Mouse (Mus musculus) hindbrain, embryonic 10.5 days (tissue): ENCODE measurements around the gene Dip2b. TPM values are rescaled to one million over a fixed set of nuclear protein-coding genes. Genes with fewer than 3 reads are reported as not detected.

Source experiments
- DNase-seq: peaks from one replicate; pipeline ENCODE4 v3.0.0-alpha.2; 2017; ENCODE audit warnings: low spot score
- H3K27ac ChIP-seq: fragments of 300-500 bp; sonication (generic); 2 replicates; pipeline ENCODE4 v1.5.1; 2016; ENCODE audit warnings: mild to moderate bottlenecking, moderate library complexity
- H3K27me3 ChIP-seq: fragments of 300-500 bp; sonication (generic); 2 replicates; pipeline ENCODE4 v1.6.1; 2016; ENCODE audit warnings: mild to moderate bottlenecking; ENCODE audit not compliant: poor library complexity, insufficient read depth, severe bottlenecking
- H3K36me3 ChIP-seq: fragments of 300-500 bp; sonication (generic); 2 replicates; pipeline ENCODE4 v1.6.1; 2016; ENCODE audit warnings: mild to moderate bottlenecking, moderate library complexity
- H3K4me1 ChIP-seq: fragments of 300-500 bp; sonication (generic); replicated peaks from 2 replicates; pipeline ENCODE4 v1.6.1; 2016; ENCODE audit warnings: mild to moderate bottlenecking
- H3K4me3 ChIP-seq: fragments of 300-500 bp; sonication (generic); 2 replicates; pipeline ENCODE4 v1.5.1; 2016; ENCODE audit warnings: mild to moderate bottlenecking, moderate library complexity
- H3K9me3 ChIP-seq: fragments of 300-500 bp; sonication (generic); 2 replicates; pipeline ENCODE4 v1.6.1; 2016; ENCODE audit warnings: mild to moderate bottlenecking, moderate library complexity
- WGBS: fragments of 180-500 bp; shearing (Covaris S2); methylation state at CpG from one replicate; pipeline ENCODE4 v1.1.7; 2016; 5-methylcytosine and 5-hydroxymethylcytosine counted together
- polyA plus RNA-seq: library from polyadenylated mRNA; unstranded; fragments of >200 nt; fragmentation: Nextera tagmentation; extraction: Ambion mirVana; gene quantifications from 2 replicates; pipeline ENCODE4 v1.2.1, GENCODE M21; 2016

The Dip2b gene
- polyA plus RNA-seq, 1 experiment from 2014 or later, result 18.9 TPM

DNA sequence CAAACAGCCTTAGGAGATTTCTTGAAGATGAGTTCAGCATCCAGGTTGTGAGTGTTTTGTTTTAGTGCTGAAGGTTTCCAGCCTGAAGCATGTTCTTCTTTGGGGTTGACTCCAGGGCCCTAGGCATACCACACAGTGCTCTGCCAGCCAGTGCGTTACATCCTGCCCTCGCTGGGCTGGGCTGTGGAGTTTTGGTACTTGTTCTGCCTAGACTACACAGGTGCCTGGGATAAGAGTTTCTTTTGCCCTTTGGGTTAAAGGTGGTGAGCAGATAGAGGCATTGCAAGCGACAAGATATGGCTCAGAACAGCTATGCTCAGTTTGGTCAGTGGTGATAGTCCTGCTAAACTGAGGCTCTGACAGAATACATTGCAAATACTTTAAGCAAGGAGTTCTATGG, 19.7 kb downstream of the Dip2b start:
- no peak overlapping the region for H3K27ac ChIP-seq
- H3K4me3 ChIP-seq, result no peak overlapping the region
- H3K4me1 ChIP-seq, result peaks cover 26% of the 10 kb centered on the region
- DNase-seq, result no peak
- WGBS, result 87% methylated on average over 3 of the region's 3 CpGs
- H3K27me3 ChIP-seq, result no peaks in the 10 kb centered on the region
- no peaks in the 10 kb centered on the region for H3K9me3 ChIP-seq
- H3K36me3 ChIP-seq, result peaks cover 22% of the 10 kb centered on the region

GRCm38 (mm10) chr15:100058912-100059311, 20.4 kb downstream of the Dip2b start:
- H3K27ac ChIP-seq, result no peak overlapping the region
- WGBS, result 83% methylated on average over 11 of the region's 11 CpGs

DNA sequence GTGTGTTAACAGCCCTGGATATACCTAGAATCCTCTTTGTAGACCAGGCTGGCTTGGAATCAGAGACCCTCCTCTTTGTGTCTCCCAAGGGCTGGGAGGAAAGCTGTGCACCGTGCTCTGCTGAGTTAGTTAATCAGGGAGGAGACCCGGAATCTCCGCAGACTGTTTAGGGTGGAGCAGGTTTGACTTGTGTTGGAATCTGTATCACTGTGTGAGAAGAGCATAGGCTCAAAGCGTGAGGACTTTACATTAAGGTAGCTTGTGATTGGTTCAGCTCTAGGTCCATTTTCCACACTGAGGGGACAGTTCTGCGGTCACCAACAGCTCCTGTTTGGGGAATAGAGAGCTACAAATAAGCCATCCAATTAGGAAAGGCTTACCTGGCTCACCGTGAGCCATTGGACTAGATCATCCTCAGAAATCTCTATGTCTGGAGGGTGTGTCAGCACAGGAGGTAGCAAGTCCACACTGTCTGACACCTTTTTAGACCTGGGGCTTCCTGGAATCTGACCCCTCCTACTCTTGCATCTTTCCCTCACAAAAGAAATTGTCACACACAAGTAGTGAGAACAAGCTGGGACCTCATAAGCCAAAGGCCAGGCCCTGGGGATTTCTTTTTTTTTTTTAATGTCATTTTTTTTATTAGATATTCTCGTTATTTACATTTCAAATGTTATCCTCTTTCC, 21.3 kb downstream of the Dip2b start:
- H3K4me3 ChIP-seq, result no peak overlapping the region
- 85% methylated on average over 7 of the region's 7 CpGs for WGBS
- no peak overlapping the region for H3K27ac ChIP-seq
- H3K4me1 ChIP-seq, result peaks cover 20% of the 10 kb centered on the region; the same call in 1 of the 2 replicates
- no peaks in the 10 kb centered on the region for H3K27me3 ChIP-seq
- H3K9me3 ChIP-seq, result no peaks in the 10 kb centered on the region
- peaks cover 26% of the 10 kb centered on the region for H3K36me3 ChIP-seq
- no peak for DNase-seq

More at GRCm38 (mm10) chr15:100058912-100059311, 20.4 kb downstream of the Dip2b start:
- Histone ChIP-seq H3K4me3 (no peak overlapping the region), H3K9me3 (no peaks in the 10 kb centered on the region), H3K36me3 (peaks cover 23% of the 10 kb centered on the region), H3K27me3 (no peaks in the 10 kb centered on the region), H3K4me1 (peaks cover 20% of the 10 kb centered on the region; the same call in 1 of the 2 replicates)
- DNase-seq, result no peak

GRCm38 (mm10) chr15:100060513-100061140, 22.2 kb downstream of the Dip2b start:
- Histone ChIP-seq H3K4me3 (no peak overlapping the region), H3K27me3 (no peaks in the 10 kb centered on the region), H3K9me3 (no peaks in the 10 kb centered on the region), H3K4me1 (peaks cover 20% of the 10 kb centered on the region; the same call in 1 of the 2 replicates), H3K27ac (no peak overlapping the region), H3K36me3 (peaks cover 18% of the 10 kb centered on the region)
- WGBS, result 87% methylated on average over 4 of the region's 4 CpGs
- DNase-seq, result no peak

DNA sequence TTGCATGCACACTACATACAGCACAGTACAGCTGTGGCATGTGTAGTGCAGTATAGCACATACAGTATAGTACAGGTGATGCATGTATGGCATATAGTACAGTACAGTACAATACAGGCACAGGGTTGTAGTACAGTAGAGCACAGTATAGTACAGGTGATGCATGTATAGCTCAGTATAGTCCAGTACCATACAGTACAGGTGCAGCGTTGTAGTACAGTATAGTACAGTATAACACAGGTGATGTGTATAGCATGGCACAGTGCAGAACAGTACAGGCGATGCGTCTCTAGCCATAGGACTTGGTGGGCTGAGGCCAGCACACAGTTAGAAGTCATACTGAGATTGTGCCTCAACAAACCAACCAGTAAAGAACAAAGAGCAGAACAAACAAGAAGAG, 22.9 kb downstream of the Dip2b start:
- 98% methylated on average over 3 of the region's 3 CpGs for WGBS
- no peak for DNase-seq
- no peak overlapping the region for H3K4me3 ChIP-seq
- no peaks in the 10 kb centered on the region for H3K27me3 ChIP-seq
- no peak overlapping the region for H3K27ac ChIP-seq
- peaks cover 13% of the 10 kb centered on the region for H3K36me3 ChIP-seq
- no peaks in the 10 kb centered on the region for H3K9me3 ChIP-seq
- peaks cover 20% of the 10 kb centered on the region; the same call in 1 of the 2 replicates for H3K4me1 ChIP-seq

- WGBS, result 90% methylated on average over 13 of the region's 13 CpGs
- H3K27me3 ChIP-seq, result no peaks in the 10 kb centered on the region
- no peak overlapping the region for H3K4me3 ChIP-seq
- H3K36me3 ChIP-seq, result peaks cover 8% of the 10 kb centered on the region
- no peaks in the 10 kb centered on the region for H3K9me3 ChIP-seq
- peaks cover 16% of the 10 kb centered on the region; the same call in 1 of the 2 replicates for H3K4me1 ChIP-seq
- no peak for DNase-seq
- no peak overlapping the region for H3K27ac ChIP-seq
Observed at GRCm38 (mm10) chr15:100063229-100063773, 24.8 kb downstream of the Dip2b start.

- H3K27ac ChIP-seq, result no peak overlapping the region
- no peaks in the 10 kb centered on the region for H3K9me3 ChIP-seq
- peaks cover 8% of the 10 kb centered on the region for H3K36me3 ChIP-seq
- no peak overlapping the region for H3K4me3 ChIP-seq
- no peak for DNase-seq
- 87% methylated on average over 9 of the region's 9 CpGs for WGBS
- H3K27me3 ChIP-seq, result no peaks in the 10 kb centered on the region
- peaks cover 1% of the 10 kb centered on the region; the same call in 1 of the 2 replicates for H3K4me1 ChIP-seq
Observed at GRCm38 (mm10) chr15:100066702-100067101, 28.2 kb downstream of the Dip2b start.

- H3K27ac ChIP-seq, result no peak overlapping the region
- H3K36me3 ChIP-seq, result peaks cover 3% of the 10 kb centered on the region; the same call in 1 of the 2 replicates
- H3K27me3 ChIP-seq, result no peaks in the 10 kb centered on the region
- no peak for DNase-seq
- H3K9me3 ChIP-seq, result no peaks in the 10 kb centered on the region
- H3K4me1 ChIP-seq, result peaks cover 15% of the 10 kb centered on the region
- H3K4me3 ChIP-seq, result no peak overlapping the region
- WGBS, result 80% methylated on average over 4 of the region's 4 CpGs
Observed at GRCm38 (mm10) chr15:100069101-100069500, 30.6 kb downstream of the Dip2b start.

GRCm38 (mm10) chr15:100070021-100070420, 31.6 kb downstream of the Dip2b start:
- 91% methylated on average over 8 of the region's 8 CpGs for WGBS

GRCm38 (mm10) chr15:100071819-100072218, 33.4 kb downstream of the Dip2b start:
- Histone ChIP-seq H3K9me3 (no peaks in the 10 kb centered on the region), H3K4me3 (no peak overlapping the region), H3K27me3 (no peaks in the 10 kb centered on the region), H3K4me1 (peaks cover 34% of the 10 kb centered on the region), H3K27ac (no peak overlapping the region), H3K36me3 (0 out of 2 replicates have a peak, but pooled peaks cover 3% of the 10 kb centered on the region)
- no peak for DNase-seq
- WGBS, result 87% methylated on average over 3 of the region's 3 CpGs

More at GRCm38 (mm10) chr15:100070021-100070420, 31.6 kb downstream of the Dip2b start:
- DNase-seq, result no peak
- H3K4me3 ChIP-seq, result no peak overlapping the region
- peaks cover 24% of the 10 kb centered on the region for H3K4me1 ChIP-seq
- H3K27ac ChIP-seq, result no peak overlapping the region
- no peaks in the 10 kb centered on the region for H3K9me3 ChIP-seq
- H3K27me3 ChIP-seq, result no peaks in the 10 kb centered on the region
- H3K36me3 ChIP-seq, result no peaks in the 10 kb centered on the region

- no peak for DNase-seq
- no peak overlapping the region for H3K4me3 ChIP-seq
- H3K4me1 ChIP-seq, result peaks cover 34% of the 10 kb centered on the region
- peak overlapping the region; percentile 24; the same call in 1 of the 2 replicates for H3K27ac ChIP-seq
- no peaks in the 10 kb centered on the region for H3K27me3 ChIP-seq
- 83% methylated on average over 9 of the region's 9 CpGs for WGBS
- no peaks in the 10 kb centered on the region for H3K9me3 ChIP-seq
- H3K36me3 ChIP-seq, result 0 out of 2 replicates have a peak, but pooled peaks cover 3% of the 10 kb centered on the region
Observed at GRCm38 (mm10) chr15:100073696-100074453, 35.4 kb downstream of the Dip2b start.

GRCm38 (mm10) chr15:100074754-100075153, 36.3 kb downstream of the Dip2b start:
- Histone ChIP-seq H3K27me3 (no peaks in the 10 kb centered on the region), H3K4me1 (peaks cover 34% of the 10 kb centered on the region), H3K36me3 (0 out of 2 replicates have a peak, but pooled peaks cover 3% of the 10 kb centered on the region), H3K9me3 (no peaks in the 10 kb centered on the region), H3K4me3 (no peak overlapping the region), H3K27ac (no peak overlapping the region)
- WGBS, result 32% methylated on average over 8 of the region's 8 CpGs
- DNase-seq, result no peak
